Mouse (Mus musculus): ENCODE results near the gene Tsc1. TPM values are rescaled to one million over a fixed set of nuclear protein-coding genes. Genes with fewer than 3 reads are reported as not detected.

The Tsc1 gene
- polyA plus RNA-seq, 1 experiment from 2014 or later: 16.4 TPM

- ATAC-seq (replicated peaks; ENCODE audit: insufficient number of reproducible peaks, low FRiP score, low TSS enrichment, low read depth) (no peak), DNase-seq (ENCODE audit: low spot score) (no peak)
- Histone ChIP-seq H3K4me2 (ENCODE audit: low read depth, low read length) (no peak overlapping the region), H3K9me3 (replicated peaks; ENCODE audit: control insufficient read depth, low read length) (no peaks in the 10 kb centered on the region), H3K9ac (replicated peaks; ENCODE audit: low read length) (no peak overlapping the region), H3K4me3 (ENCODE audit: low read depth, low read length) (no peak overlapping the region), H3K36me3 (replicated peaks; ENCODE audit: control insufficient read depth, insufficient read depth, low read depth, low read length) (no peaks in the 10 kb centered on the region), H3K4me1 (ENCODE audit: control insufficient read depth, insufficient read depth, low read length) (no peaks in the 10 kb centered on the region), H3K27ac (replicated peaks; ENCODE audit: low read depth, low read length) (no peak overlapping the region), H3K27me3 (ENCODE audit: control insufficient read depth, insufficient read depth, low read length) (no peaks in the 10 kb centered on the region)
- 76% methylated on average over 6 of the region's 6 CpGs for WGBS
Measured at GRCm38 (mm10) chr2:28599569-28599900, 41.5 kb upstream of the Tsc1 start.

- Histone ChIP-seq H3K36me3 (replicated peaks; ENCODE audit: control insufficient read depth, insufficient read depth, low read depth, low read length) (no peaks in the 10 kb centered on the region), H3K4me3 (ENCODE audit: low read depth, low read length) (no peak overlapping the region), H3K27me3 (ENCODE audit: control insufficient read depth, insufficient read depth, low read length) (no peaks in the 10 kb centered on the region), H3K9ac (replicated peaks; ENCODE audit: low read length) (no peak overlapping the region), H3K9me3 (replicated peaks; ENCODE audit: control insufficient read depth, low read length) (no peaks in the 10 kb centered on the region), H3K4me1 (ENCODE audit: control insufficient read depth, insufficient read depth, low read length) (no peaks in the 10 kb centered on the region), H3K4me2 (ENCODE audit: low read depth, low read length) (no peak overlapping the region), H3K27ac (replicated peaks; ENCODE audit: low read depth, low read length) (no peak overlapping the region)
- 57% methylated on average over 12 of the region's 12 CpGs for WGBS
- ATAC-seq (replicated peaks; ENCODE audit: insufficient number of reproducible peaks, low FRiP score, low TSS enrichment, low read depth): no peak
- no peak for DNase-seq (ENCODE audit: low spot score)
Measured at GRCm38 (mm10) chr2:28601720-28602590, 39.1 kb upstream of the Tsc1 start.

GRCm38 (mm10) chr2:28603542-28603941, 37.5 kb upstream of the Tsc1 start:
- H3K27ac ChIP-seq (replicated peaks; ENCODE audit: low read depth, low read length): no peak overlapping the region
- H3K4me2 ChIP-seq (ENCODE audit: low read depth, low read length): no peak overlapping the region
- no peak for ATAC-seq (replicated peaks; ENCODE audit: insufficient number of reproducible peaks, low FRiP score, low TSS enrichment, low read depth)
- H3K27me3 ChIP-seq (ENCODE audit: control insufficient read depth, insufficient read depth, low read length): no peaks in the 10 kb centered on the region
- no peak overlapping the region for H3K9ac ChIP-seq (replicated peaks; ENCODE audit: low read length)
- no peaks in the 10 kb centered on the region for H3K36me3 ChIP-seq (replicated peaks; ENCODE audit: control insufficient read depth, insufficient read depth, low read depth, low read length)
- no peak overlapping the region for H3K4me3 ChIP-seq (ENCODE audit: low read depth, low read length)
- DNase-seq (ENCODE audit: low spot score): no peak
- no peaks in the 10 kb centered on the region for H3K9me3 ChIP-seq (replicated peaks; ENCODE audit: control insufficient read depth, low read length)
- H3K4me1 ChIP-seq (ENCODE audit: control insufficient read depth, insufficient read depth, low read length): no peaks in the 10 kb centered on the region
- WGBS: 98% methylated on average over 5 of the region's 5 CpGs

GRCm38 (mm10) chr2:28605789-28606541, 35.1 kb upstream of the Tsc1 start:
- H3K27me3 ChIP-seq (ENCODE audit: control insufficient read depth, insufficient read depth, low read length): no peaks in the 10 kb centered on the region
- H3K36me3 ChIP-seq (replicated peaks; ENCODE audit: control insufficient read depth, insufficient read depth, low read depth, low read length): no peaks in the 10 kb centered on the region
- H3K27ac ChIP-seq (replicated peaks; ENCODE audit: low read depth, low read length): no peak overlapping the region
- no peaks in the 10 kb centered on the region for H3K4me1 ChIP-seq (ENCODE audit: control insufficient read depth, insufficient read depth, low read length)
- WGBS: 74% methylated on average over 14 of the region's 14 CpGs
- DNase-seq (ENCODE audit: low spot score): no peak
- no peaks in the 10 kb centered on the region for H3K9me3 ChIP-seq (replicated peaks; ENCODE audit: control insufficient read depth, low read length)
- H3K9ac ChIP-seq (replicated peaks; ENCODE audit: low read length): no peak overlapping the region
- no peak for ATAC-seq (replicated peaks; ENCODE audit: insufficient number of reproducible peaks, low FRiP score, low TSS enrichment, low read depth)
- no peak overlapping the region for H3K4me3 ChIP-seq (ENCODE audit: low read depth, low read length)
- no peak overlapping the region for H3K4me2 ChIP-seq (ENCODE audit: low read depth, low read length)

- 67% methylated on average over 8 of the region's 8 CpGs for WGBS
- DNase-seq (ENCODE audit: low spot score): peak; percentile 35
- no peak overlapping the region for H3K9ac ChIP-seq (replicated peaks; ENCODE audit: low read length)
- H3K4me2 ChIP-seq (ENCODE audit: low read depth, low read length): no peak overlapping the region
- no peak overlapping the region for H3K4me3 ChIP-seq (ENCODE audit: low read depth, low read length)
- H3K9me3 ChIP-seq (replicated peaks; ENCODE audit: control insufficient read depth, low read length): no peaks in the 10 kb centered on the region
- H3K36me3 ChIP-seq (replicated peaks; ENCODE audit: control insufficient read depth, insufficient read depth, low read depth, low read length): no peaks in the 10 kb centered on the region
- H3K27me3 ChIP-seq (ENCODE audit: control insufficient read depth, insufficient read depth, low read length): no peaks in the 10 kb centered on the region
- no peak overlapping the region for H3K27ac ChIP-seq (replicated peaks; ENCODE audit: low read depth, low read length)
- no peaks in the 10 kb centered on the region for H3K4me1 ChIP-seq (ENCODE audit: control insufficient read depth, insufficient read depth, low read length)
- no peak for ATAC-seq (replicated peaks; ENCODE audit: insufficient number of reproducible peaks, low FRiP score, low TSS enrichment, low read depth)
Measured at GRCm38 (mm10) chr2:28606601-28607340, 34.3 kb upstream of the Tsc1 start.

GRCm38 (mm10) chr2:28607341-28608165, 33.5 kb upstream of the Tsc1 start:
- Histone ChIP-seq H3K9ac (replicated peaks; ENCODE audit: low read length) (no peak overlapping the region), H3K27ac (replicated peaks; ENCODE audit: low read depth, low read length) (no peak overlapping the region), H3K4me1 (ENCODE audit: control insufficient read depth, insufficient read depth, low read length) (no peaks in the 10 kb centered on the region), H3K4me2 (ENCODE audit: low read depth, low read length) (no peak overlapping the region), H3K36me3 (replicated peaks; ENCODE audit: control insufficient read depth, insufficient read depth, low read depth, low read length) (no peaks in the 10 kb centered on the region), H3K27me3 (ENCODE audit: control insufficient read depth, insufficient read depth, low read length) (no peaks in the 10 kb centered on the region), H3K4me3 (ENCODE audit: low read depth, low read length) (no peak overlapping the region), H3K9me3 (replicated peaks; ENCODE audit: control insufficient read depth, low read length) (no peaks in the 10 kb centered on the region)
- WGBS: 39% methylated on average over 10 of the region's 10 CpGs
- ATAC-seq (replicated peaks; ENCODE audit: insufficient number of reproducible peaks, low FRiP score, low TSS enrichment, low read depth) (no peak), DNase-seq (ENCODE audit: low spot score) (peak; percentile 28)

GRCm38 (mm10) chr2:28609851-28610250, 31.2 kb upstream of the Tsc1 start:
- H3K4me1 ChIP-seq (ENCODE audit: control insufficient read depth, insufficient read depth, low read length): no peaks in the 10 kb centered on the region
- DNase-seq (ENCODE audit: low spot score) (no peak), ATAC-seq (replicated peaks; ENCODE audit: insufficient number of reproducible peaks, low FRiP score, low TSS enrichment, low read depth) (no peak)
- no peak overlapping the region for H3K4me2 ChIP-seq (ENCODE audit: low read depth, low read length)
- no peaks in the 10 kb centered on the region for H3K9me3 ChIP-seq (replicated peaks; ENCODE audit: control insufficient read depth, low read length)
- H3K36me3 ChIP-seq (replicated peaks; ENCODE audit: control insufficient read depth, insufficient read depth, low read depth, low read length): no peaks in the 10 kb centered on the region
- no peak overlapping the region for H3K4me3 ChIP-seq (ENCODE audit: low read depth, low read length)
- H3K27ac ChIP-seq (replicated peaks; ENCODE audit: low read depth, low read length): no peak overlapping the region
- WGBS: 87% methylated on average over 10 of the region's 10 CpGs
- no peaks in the 10 kb centered on the region for H3K27me3 ChIP-seq (ENCODE audit: control insufficient read depth, insufficient read depth, low read length)
- no peak overlapping the region for H3K9ac ChIP-seq (replicated peaks; ENCODE audit: low read length)
